Mouse (Mus musculus) urinary bladder, postnatal 14 days (tissue): ENCODE data around the gene Hs1bp3.
A peak's percentile ranks its signal among the peaks of the same experiment; 100 is the strongest.

Source experiments
- DNase-seq: peaks from one replicate; pipeline ENCODE4 v3.0.0; 2021; ENCODE audit warnings: low spot score

The Hs1bp3 gene

GRCm38 (mm10) chr12:8362400-8362799, 49.2 kb downstream of the Hs1bp3 start:
- no peak for DNase-seq

DNA sequence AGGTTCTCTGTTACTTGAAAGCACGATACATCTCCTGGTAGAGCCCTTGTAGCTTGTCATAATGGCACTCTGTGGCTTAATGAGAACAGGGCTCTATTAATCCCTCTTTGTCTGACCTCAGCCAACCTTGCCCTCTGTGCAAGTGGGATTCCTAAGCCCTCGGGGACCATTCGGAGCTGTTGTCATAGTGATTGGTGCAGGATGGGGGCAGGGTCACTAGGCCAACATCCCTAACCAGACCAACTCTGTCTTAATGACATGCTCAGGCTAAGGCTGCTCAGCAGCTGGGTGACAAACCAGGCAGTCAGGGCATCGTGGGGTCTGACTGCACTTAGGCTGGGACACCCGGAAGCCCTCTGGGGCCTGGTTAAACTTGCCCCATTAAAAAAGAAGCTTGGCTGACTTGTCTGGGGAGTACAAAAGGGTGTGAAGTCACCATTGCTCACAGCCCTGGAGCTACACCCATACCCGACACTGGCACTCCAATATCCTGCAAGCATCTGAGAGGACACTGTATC, 51.1 kb downstream of the Hs1bp3 start:
- no peak for DNase-seq

GRCm38 (mm10) chr12:8365336-8365735, 52.1 kb downstream of the Hs1bp3 start:
- DNase-seq = no peak

DNA sequence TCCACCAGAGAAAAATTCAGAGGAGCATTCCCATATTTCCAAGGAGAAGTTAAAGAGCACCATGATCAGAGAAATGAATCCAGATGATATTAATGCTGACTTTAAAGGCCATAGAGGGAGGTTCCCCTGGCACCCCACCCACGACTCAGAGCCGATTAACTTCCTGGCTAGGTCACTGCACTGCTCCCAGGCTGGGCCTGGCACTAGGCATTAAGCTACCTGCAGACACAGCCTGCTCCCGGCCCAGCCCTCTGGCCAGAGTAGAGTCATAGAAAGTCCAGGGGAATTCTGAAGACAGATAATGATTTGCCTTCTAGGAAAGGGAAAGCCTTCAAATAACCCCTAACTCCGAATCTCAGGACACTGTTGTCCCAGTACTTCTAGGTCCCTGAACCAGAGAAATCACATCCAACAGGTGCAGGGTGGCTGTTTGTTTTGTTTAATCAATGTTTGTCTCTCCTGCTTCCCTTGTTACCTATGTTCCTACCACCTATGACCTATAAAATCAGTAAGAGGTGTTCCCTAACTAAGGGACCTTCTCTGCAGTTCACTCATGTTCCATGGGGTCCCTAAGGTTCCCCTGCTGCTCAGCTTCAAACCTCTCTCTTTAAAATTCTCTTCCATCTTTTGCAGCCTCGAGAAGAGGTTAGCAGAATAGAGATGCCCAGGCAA, 52.8 kb downstream of the Hs1bp3 start:
- DNase-seq = no peak

GRCm38 (mm10) chr12:8366688-8367087, 53.5 kb downstream of the Hs1bp3 start:
- no peak for DNase-seq

- no peak for DNase-seq
Measured at GRCm38 (mm10) chr12:8371746-8372510, 58.7 kb downstream of the Hs1bp3 start.

DNA sequence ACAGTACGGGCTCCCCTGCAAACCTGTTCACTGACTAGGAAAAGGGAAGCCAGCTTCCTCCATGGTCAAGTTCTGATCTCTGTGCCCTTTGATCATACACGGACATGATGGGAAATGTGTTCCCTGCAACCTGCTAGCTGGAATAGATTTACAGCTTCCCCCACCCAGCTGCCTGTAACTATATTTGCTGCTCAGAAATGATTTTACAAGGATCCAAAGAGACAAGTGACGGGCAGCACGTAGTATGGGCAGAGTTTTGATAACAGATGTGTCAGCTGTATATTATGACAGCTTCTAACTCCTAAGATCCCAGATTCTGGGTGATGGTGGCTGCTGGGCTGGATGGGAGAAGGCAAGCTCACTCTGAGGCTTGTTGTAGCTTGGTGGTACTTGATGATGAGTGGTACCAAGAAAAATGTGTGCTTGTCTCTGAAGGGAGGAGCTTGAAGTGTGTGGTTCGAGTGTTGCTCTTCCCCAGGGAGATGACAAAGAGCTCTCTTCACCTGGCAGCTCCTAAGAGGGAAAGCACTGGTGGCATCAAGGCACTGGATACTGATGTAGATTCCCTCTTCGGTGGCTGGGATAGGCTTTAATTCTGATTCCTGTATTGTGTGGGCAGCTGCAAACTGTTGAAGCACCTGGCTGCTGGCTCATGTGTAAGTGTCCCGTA, 59.4 kb downstream of the Hs1bp3 start:
- no peak for DNase-seq

DNA sequence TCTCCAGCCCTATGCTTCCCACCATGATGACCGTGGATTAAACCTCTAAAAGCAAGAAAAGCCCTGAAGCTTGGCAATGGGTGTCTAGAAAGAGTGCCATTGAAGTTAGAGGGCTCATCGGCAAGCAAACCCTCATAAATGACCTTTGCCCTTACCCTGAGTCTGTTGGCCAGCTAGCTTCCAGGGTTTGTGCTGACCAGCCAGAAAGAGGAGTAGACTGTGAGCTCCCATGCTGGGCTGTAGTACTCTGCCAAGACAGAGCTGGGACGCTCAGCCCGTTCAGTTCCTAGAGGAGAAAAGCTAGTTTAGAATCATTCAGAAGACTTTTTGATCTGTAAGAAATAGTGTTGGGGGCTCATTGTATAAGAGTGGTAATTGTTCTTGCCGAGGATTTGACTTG, 60.5 kb downstream of the Hs1bp3 start:
- no peak for DNase-seq

- no peak for DNase-seq
Measured at GRCm38 (mm10) chr12:8377169-8377568, 63.9 kb downstream of the Hs1bp3 start.

GRCm38 (mm10) chr12:8377955-8378620, 64.9 kb downstream of the Hs1bp3 start:
- no peak for DNase-seq

- peak; percentile 84 for DNase-seq
Measured at GRCm38 (mm10) chr12:8379795-8380521, 66.7 kb downstream of the Hs1bp3 start.

- DNase-seq = no peak
Measured at GRCm38 (mm10) chr12:8380944-8381343, 67.7 kb downstream of the Hs1bp3 start.

- DNase-seq = no peak
Measured at GRCm38 (mm10) chr12:8381940-8382339, 68.7 kb downstream of the Hs1bp3 start.

DNA sequence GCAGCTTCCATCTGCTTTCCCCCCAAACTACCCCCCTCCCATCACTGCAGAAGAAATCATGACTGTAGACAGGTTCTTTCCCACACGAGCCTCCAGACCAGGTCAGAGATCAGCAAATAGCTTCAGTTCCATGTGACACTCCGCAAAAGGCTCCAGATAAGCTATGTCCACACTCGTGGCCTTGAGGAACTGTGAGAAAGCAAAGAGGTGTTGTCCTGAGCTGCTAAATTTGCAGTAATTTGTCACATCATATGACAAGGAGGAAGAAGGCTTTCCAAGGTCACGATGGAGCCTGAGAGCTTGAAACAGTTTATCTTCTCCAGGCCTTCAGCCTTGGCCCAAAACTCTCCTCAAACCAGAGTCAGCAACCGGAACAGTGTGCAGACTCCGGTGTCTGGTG, 70.6 kb downstream of the Hs1bp3 start:
- no peak for DNase-seq

DNA sequence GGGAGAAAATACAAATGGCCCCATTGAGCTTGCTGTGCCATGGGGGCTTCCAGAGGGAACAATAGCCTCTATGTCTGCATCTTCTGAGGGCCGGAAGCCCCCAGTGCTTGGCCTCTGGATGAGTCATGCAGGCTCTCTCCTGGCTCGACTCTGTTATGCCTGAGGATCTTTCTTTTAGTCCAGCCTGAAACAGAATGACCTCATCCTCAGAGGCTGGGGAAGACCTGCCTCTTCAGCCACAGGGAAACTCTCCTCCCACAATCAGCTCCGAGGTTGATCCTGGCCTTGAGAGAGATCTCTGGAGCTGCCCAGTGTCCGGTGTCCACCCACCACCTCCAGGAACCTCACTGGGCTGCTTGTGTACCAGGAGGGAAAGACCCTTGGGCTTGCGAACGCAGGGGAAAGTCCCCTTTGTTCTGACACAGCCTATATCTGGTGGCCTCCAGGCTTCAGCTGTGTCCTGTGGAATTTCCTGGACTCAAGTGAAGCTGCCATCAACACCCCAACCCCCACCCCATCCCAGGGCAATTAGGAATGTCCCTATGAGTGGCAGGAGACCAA, 73.3 kb downstream of the Hs1bp3 start:
- no peak for DNase-seq

DNA sequence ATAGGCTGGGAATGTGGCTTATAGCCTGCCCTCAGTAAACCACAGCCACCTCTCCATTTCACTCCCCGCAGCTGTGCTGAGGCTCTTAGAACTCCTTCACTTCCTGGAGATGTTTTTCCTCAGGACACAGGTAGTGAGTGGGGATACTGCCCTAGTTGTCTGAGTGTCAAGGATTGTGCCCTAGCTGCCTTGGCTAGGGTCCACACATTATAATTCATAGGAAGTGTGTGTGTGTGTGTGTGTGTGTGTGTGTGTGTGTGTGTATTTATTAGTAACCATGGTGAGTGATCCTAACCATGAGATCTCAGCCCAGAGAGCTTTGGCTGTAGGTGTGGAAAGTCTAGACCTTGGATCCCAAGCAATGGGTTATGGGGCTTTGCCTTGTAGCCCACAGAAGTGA, 74.0 kb downstream of the Hs1bp3 start:
- no peak for DNase-seq

GRCm38 (mm10) chr12:8388529-8389414, 75.5 kb downstream of the Hs1bp3 start:
- DNase-seq = no peak

DNA sequence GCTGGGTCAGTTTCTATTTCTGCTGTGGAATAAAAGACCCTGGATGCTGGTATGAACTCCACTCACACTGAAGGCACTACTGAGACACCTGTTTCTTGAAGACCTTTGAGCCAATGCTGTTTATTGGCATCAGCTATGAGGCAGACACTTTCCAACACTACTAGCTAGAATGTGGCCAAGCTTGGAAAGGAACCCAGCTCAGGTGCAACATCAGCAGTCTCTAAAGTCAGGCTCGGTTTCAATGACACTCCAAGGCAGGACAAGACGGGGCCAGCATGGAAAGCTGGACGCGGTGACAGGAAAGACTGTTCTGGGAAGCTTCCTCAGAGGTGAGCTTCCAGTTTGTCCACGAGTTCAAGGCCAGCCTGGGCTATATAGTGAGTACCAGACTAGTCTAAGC, 80.0 kb downstream of the Hs1bp3 start:
- DNase-seq = no peak
